Mouse (Mus musculus) midbrain, postnatal 0 days (tissue): ENCODE results near the gene Trappc2l. TPM values are rescaled to one million over a fixed set of nuclear protein-coding genes. Genes with fewer than 3 reads are reported as not detected.

Source experiments
- ATAC-seq: fragments of 200-750 bp; cut with Nextera tagmentation; 2 replicates; pipeline ENCODE4 v1.8.0; 2017; ENCODE audit warnings: moderate number of reproducible peaks, mild to moderate bottlenecking, moderate TSS enrichment, moderate library complexity; ENCODE audit not compliant: low FRiP score
- DNase-seq: peaks from one replicate; pipeline ENCODE4 v3.0.0-alpha.2; 2015; ENCODE audit warnings: low spot score
- H3K27ac ChIP-seq: fragments of 300-500 bp; sonication (generic); 2 replicates; pipeline ENCODE4 v1.5.1; 2014; ENCODE audit warnings: low read depth, mild to moderate bottlenecking, low read length, mixed read lengths
- H3K27me3 ChIP-seq: fragments of 300-500 bp; sonication (generic); 2 replicates; pipeline ENCODE4 v1.6.1; 2014; ENCODE audit warnings: low read length, control low read depth, mixed read lengths; ENCODE audit not compliant: insufficient read depth
- H3K36me3 ChIP-seq: fragments of 300-500 bp; sonication (generic); 2 replicates; pipeline ENCODE4 v1.6.1; 2014; ENCODE audit warnings: low read length, control low read depth, mixed read lengths; ENCODE audit not compliant: insufficient read depth
- H3K4me1 ChIP-seq: fragments of 300-500 bp; sonication (generic); 2 replicates; pipeline ENCODE4 v1.6.1; 2014; ENCODE audit warnings: mild to moderate bottlenecking, control low read depth, antibody characterized with exemption, low read length, mixed read lengths; ENCODE audit not compliant: insufficient read depth
- H3K4me2 ChIP-seq: fragments of 300-500 bp; sonication (generic); 2 replicates; pipeline ENCODE4 v1.6.1; 2014; ENCODE audit warnings: low read depth, mild to moderate bottlenecking, low read length, mixed read lengths; ENCODE audit not compliant: poor library complexity, severe bottlenecking
- H3K4me3 ChIP-seq: fragments of 300-500 bp; sonication (generic); 2 replicates; pipeline ENCODE4 v1.5.1; 2014; ENCODE audit warnings: low read depth, mild to moderate bottlenecking, low read length, moderate library complexity
- H3K9ac ChIP-seq: fragments of 300-500 bp; sonication (generic); replicated peaks from 2 replicates; pipeline ENCODE4 v1.6.1; 2014; ENCODE audit warnings: mild to moderate bottlenecking, low read length, moderate library complexity, mixed read lengths; ENCODE audit not compliant: poor library complexity, severe bottlenecking
- H3K9me3 ChIP-seq: fragments of 300-500 bp; sonication (generic); 2 replicates; pipeline ENCODE4 v1.6.1; 2016; ENCODE audit warnings: low read length, control low read depth
- CTCF ChIP-seq: IDR thresholded peaks from 2 replicates; pipeline ENCODE4 v1.5.1; 2016; ENCODE audit warnings: antibody characterized with exemption, mild to moderate bottlenecking
- WGBS: fragments of 180-500 bp; shearing (Covaris S2); extraction: QIAGEN DNeasy Blood & Tissue Kit; methylation state at CpG from one replicate; pipeline ENCODE4 v1.1.7; 2014; 5-methylcytosine and 5-hydroxymethylcytosine counted together
- polyA plus RNA-seq: library from polyadenylated mRNA; unstranded; fragments of >200 nt; fragmentation: Nextera tagmentation; extraction: Ambion mirVana; gene quantifications from 2 replicates; pipeline ENCODE4 v1.2.1, GENCODE M21; 2015
- total RNA-seq: library from RNA; depleted of rRNA; stranded (reverse); fragments of >200 nt; gene quantifications from 2 replicates; pipeline ENCODE4 v1.2.3, GENCODE M21; 2014

The Trappc2l gene
- total and polyA plus RNA-seq, 2 experiments from 2014 or later, result 14.1 to 138 TPM

DNA sequence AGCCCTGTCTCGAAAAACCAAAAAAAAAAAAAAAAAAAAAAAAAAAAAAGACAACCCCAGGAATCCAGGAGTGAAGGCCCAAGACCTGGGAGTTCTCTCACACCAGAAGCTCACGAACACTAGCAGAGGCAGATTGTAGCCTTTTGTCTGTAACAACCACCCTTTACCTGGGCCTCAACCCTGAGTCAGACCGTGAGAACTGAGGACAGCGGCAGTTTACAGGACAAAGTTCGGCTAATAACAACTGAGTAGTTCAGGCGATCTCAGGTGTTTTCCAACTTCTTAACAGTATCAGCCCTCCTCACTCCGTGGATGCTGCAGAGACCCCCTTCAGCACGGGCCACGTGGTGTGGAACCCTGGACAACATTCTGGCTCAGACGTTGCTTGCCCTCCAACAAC lies 24.7 kb upstream of the Trappc2l start:
- WGBS, result 93% methylated on average over 10 of the region's 10 CpGs
- ATAC-seq (no peak), DNase-seq (no peak)
- Histone ChIP-seq H3K36me3 (no peaks in the 10 kb centered on the region), H3K27me3 (no peaks in the 10 kb centered on the region), H3K4me2 (no peak overlapping the region), H3K4me3 (no peak overlapping the region), H3K9ac (no peak overlapping the region), H3K4me1 (no peaks in the 10 kb centered on the region), H3K9me3 (no peaks in the 10 kb centered on the region), H3K27ac (no peak overlapping the region)
- no peak for TF ChIP-seq CTCF

DNA sequence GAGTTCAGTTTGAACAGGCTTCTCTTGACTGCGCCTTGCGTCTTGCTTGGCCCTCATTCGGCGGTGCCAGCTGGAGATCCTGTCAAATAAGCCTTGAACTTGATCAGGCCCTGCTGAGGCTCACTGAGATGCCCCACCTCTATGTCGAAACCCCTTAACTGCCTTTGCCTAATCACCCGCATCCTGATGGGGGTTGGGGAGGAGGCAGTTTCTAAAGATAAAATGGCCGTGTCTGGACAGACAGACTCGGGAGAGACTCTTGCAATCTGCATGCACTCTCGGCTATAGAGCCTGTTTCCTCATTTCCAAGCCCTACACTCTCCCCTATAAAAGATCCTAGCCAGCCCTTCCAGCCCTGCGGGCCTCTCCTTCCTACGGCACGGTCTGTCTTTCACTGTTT lies 18.2 kb upstream of the Trappc2l start:
- Histone ChIP-seq H3K9ac (no peak overlapping the region), H3K4me3 (no peak overlapping the region), H3K36me3 (peaks cover 21% of the 10 kb centered on the region; the same call in 1 of the 2 replicates), H3K4me2 (no peak overlapping the region), H3K27me3 (no peaks in the 10 kb centered on the region), H3K4me1 (no peaks in the 10 kb centered on the region), H3K9me3 (no peaks in the 10 kb centered on the region), H3K27ac (no peak overlapping the region)
- WGBS, result 82% methylated on average over 12 of the region's 12 CpGs
- no peak for TF ChIP-seq CTCF
- ATAC-seq, result no peak
- no peak for DNase-seq

DNA sequence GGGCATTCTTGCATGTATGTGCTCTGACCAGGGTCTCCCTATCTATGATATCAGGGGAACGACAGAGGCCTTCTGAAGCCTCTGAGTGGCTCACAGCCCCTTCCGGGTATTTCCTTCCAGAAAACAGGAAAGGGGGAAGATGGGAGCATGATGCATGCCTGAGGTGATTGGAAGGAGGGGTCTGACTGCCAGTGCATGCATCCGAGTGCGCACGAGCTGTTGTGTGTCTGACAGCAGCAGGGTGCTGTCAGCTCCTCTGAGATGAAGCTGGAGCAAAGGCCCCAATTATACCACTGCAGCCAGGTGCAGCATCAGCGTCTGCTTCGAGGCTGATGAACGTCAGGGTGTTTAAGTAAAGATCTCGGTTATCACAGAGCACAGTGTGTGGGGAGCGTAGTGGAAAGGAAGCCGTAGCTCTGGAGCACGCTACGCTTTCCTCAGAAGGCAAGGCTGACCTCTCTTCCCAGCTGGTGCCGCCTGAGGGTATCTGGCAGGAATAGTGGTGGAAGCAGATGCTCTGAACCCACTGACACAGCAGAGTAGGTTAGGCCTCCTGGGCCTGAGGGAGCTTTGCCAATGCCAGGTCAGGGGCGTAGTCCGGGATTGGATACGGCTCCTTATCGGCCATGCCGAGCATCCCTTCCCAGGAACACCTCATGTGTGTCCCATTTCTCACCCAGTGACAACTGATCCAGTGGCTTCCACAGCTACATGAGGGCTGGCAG lies 17.5 kb upstream of the Trappc2l start:
- no peaks in the 10 kb centered on the region for H3K9me3 ChIP-seq
- ATAC-seq (no peak), DNase-seq (peak; percentile 59)
- no peak overlapping the region for H3K4me2 ChIP-seq
- no peaks in the 10 kb centered on the region for H3K27me3 ChIP-seq
- no peak overlapping the region for H3K9ac ChIP-seq
- no peak overlapping the region for H3K27ac ChIP-seq
- no peaks in the 10 kb centered on the region for H3K4me1 ChIP-seq
- no peak for TF ChIP-seq CTCF
- WGBS, result 74% methylated on average over 19 of the region's 19 CpGs
- H3K4me3 ChIP-seq, result no peak overlapping the region
- peaks cover 26% of the 10 kb centered on the region; the same call in 1 of the 2 replicates for H3K36me3 ChIP-seq

GRCm38 (mm10) chr8:122596031-122596430 lies 15.4 kb upstream of the Trappc2l start:
- peaks cover 36% of the 10 kb centered on the region; the same call in 1 of the 2 replicates for H3K36me3 ChIP-seq
- no peak overlapping the region for H3K9ac ChIP-seq
- no peak overlapping the region for H3K4me2 ChIP-seq
- no peak overlapping the region for H3K27ac ChIP-seq
- no peaks in the 10 kb centered on the region for H3K9me3 ChIP-seq
- 50% methylated on average over 4 of the region's 4 CpGs for WGBS
- no peaks in the 10 kb centered on the region for H3K27me3 ChIP-seq
- no peak for TF ChIP-seq CTCF
- no peak overlapping the region for H3K4me3 ChIP-seq
- DNase-seq (no peak), ATAC-seq (no peak)
- H3K4me1 ChIP-seq, result no peaks in the 10 kb centered on the region

DNA sequence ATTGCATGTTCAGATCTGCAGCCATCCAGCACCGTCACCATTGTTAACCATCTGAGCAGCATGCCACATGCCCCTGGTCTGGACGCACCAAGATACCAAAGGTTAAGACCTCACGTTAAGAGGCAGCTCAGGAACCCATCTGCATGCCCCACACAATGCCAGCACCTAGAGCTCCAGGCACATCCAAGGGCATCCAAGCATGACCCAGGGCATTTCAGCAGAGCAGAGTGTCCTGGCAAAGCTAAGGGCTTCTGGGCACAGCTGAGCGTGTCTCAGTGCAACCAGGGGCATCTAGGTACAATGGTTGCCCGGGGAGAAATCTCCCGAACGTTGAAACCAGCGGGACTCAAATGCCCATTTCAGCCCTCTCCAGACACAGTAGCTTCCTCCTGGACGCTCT lies 10.8 kb upstream of the Trappc2l start:
- Histone ChIP-seq H3K36me3 (0 out of 2 replicates have a peak, but pooled peaks cover 29% of the 10 kb centered on the region), H3K9ac (no peak overlapping the region), H3K4me2 (no peak overlapping the region), H3K27me3 (no peaks in the 10 kb centered on the region), H3K4me1 (no peaks in the 10 kb centered on the region), H3K4me3 (no peak overlapping the region), H3K27ac (no peak overlapping the region), H3K9me3 (no peaks in the 10 kb centered on the region)
- no peak for DNase-seq
- 90% methylated on average over 9 of the region's 9 CpGs for WGBS
- no peak for ATAC-seq
- no peak for TF ChIP-seq CTCF

GRCm38 (mm10) chr8:122604640-122605039 lies 6.8 kb upstream of the Trappc2l start:
- H3K27ac ChIP-seq, result no peak overlapping the region
- no peak overlapping the region for H3K4me2 ChIP-seq
- DNase-seq (no peak), ATAC-seq (no peak)
- TF ChIP-seq CTCF, result no peak
- H3K27me3 ChIP-seq, result no peaks in the 10 kb centered on the region
- no peak overlapping the region for H3K9ac ChIP-seq
- no peak overlapping the region for H3K4me3 ChIP-seq
- H3K4me1 ChIP-seq, result no peaks in the 10 kb centered on the region
- WGBS, result 83% methylated on average over 1 of the region's 1 CpGs
- 0 out of 2 replicates have a peak, but pooled peaks cover 16% of the 10 kb centered on the region for H3K36me3 ChIP-seq
- H3K9me3 ChIP-seq, result no peaks in the 10 kb centered on the region
